8 mouse cellular contexts compared by ENCODE assay signal in the genomic region with DNA sequence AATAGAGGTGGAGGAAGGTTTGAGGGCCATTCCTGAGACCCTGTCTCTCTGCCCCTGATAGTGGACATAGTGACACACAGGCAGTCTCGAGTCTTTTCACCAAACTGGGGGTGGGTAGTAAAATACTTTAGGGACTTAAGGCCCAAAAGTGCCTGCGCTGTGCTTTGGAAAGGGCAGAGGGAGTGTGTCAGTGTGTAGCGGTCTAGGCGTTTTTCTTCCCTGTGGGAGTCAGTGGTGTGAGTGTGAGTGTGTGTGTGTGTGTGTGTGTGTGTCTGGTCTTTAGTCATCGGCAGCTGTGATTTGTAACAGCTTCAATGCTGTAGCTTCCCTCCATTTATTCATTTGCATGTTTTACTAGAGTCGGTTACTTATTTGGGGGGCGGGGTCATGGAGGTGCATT. TPM values are rescaled to one million over a fixed set of nuclear protein-coding genes. Genes with fewer than 3 reads are reported as not detected.
DNase-seq lines count a peak whose midpoint lies in the region; ATAC-seq lines count a peak whose summit lies in the region.

No protein-coding gene starts in this region.

- H3K27me3 ChIP-seq in kidney, embryonic 14.5 days (ENCODE audit: control insufficient read depth, insufficient read depth, low read length): 0 out of 2 replicates have a peak, but pooled peaks cover 4% of the 10 kb centered on the region
- H3K27me3 ChIP-seq in embryonic facial prominence, embryonic 13.5 days: 0 out of 2 replicates have a peak, but pooled peaks cover 3% of the 10 kb centered on the region
- H3K27me3 ChIP-seq in neural tube, embryonic 15.5 days (replicated peaks): peaks cover 45% of the 10 kb centered on the region

- no peaks in the 10 kb centered on the region for H3K36me3 ChIP-seq in kidney, embryonic 14.5 days (ENCODE audit: control insufficient read depth, insufficient read depth, low read length)
- peaks cover 3% of the 10 kb centered on the region; the same call in 1 of the 2 replicates for H3K36me3 ChIP-seq in embryonic facial prominence, embryonic 13.5 days
- H3K36me3 ChIP-seq in neural tube, embryonic 15.5 days: no peaks in the 10 kb centered on the region

- 0 out of 2 replicates have a peak, but pooled peaks have one; percentile 10 for ATAC-seq in kidney, embryonic 14.5 days (ENCODE audit: low FRiP score, low TSS enrichment)
- no peak for ATAC-seq in embryonic facial prominence, embryonic 13.5 days (ENCODE audit: insufficient number of reproducible peaks, insufficient read depth, low FRiP score, low TSS enrichment, low read depth)
- peak; percentile 14; the same call in 1 of the 2 replicates for ATAC-seq in neural tube, embryonic 15.5 days (ENCODE audit: low FRiP score)
- no peak for ATAC-seq in cerebellum, adult (ENCODE audit: insufficient number of reproducible peaks, low FRiP score, low TSS enrichment)

- WGBS in kidney, embryonic 14.5 days: 16% methylated on average over 7 of the region's 7 CpGs
- 13% methylated on average over 7 of the region's 7 CpGs for WGBS in embryonic facial prominence, embryonic 13.5 days
- 17% methylated on average over 7 of the region's 7 CpGs for WGBS in neural tube, embryonic 15.5 days

- no peaks in the 10 kb centered on the region for H3K9me3 ChIP-seq in kidney, embryonic 14.5 days (ENCODE audit: control insufficient read depth, low read length)
- no peaks in the 10 kb centered on the region for H3K9me3 ChIP-seq in embryonic facial prominence, embryonic 13.5 days
- no peaks in the 10 kb centered on the region for H3K9me3 ChIP-seq in neural tube, embryonic 15.5 days (replicated peaks)

- H3K4me2 ChIP-seq in kidney, embryonic 14.5 days (replicated peaks; ENCODE audit: low read depth, low read length): peak overlapping the region; percentile 79
- peak overlapping the region; percentile 92 for H3K4me2 ChIP-seq in embryonic facial prominence, embryonic 13.5 days
- peak overlapping the region; percentile 95 for H3K4me2 ChIP-seq in neural tube, embryonic 15.5 days

- no peak overlapping the region for H3K9ac ChIP-seq in kidney, embryonic 14.5 days (ENCODE audit: low read depth, low read length)
- H3K9ac ChIP-seq in embryonic facial prominence, embryonic 13.5 days: peak overlapping the region; percentile 95
- H3K9ac ChIP-seq in neural tube, embryonic 15.5 days (replicated peaks): peak overlapping the region; percentile 58; the same call in 1 of the 2 replicates

- peaks cover 27% of the 10 kb centered on the region for H3K4me1 ChIP-seq in kidney, embryonic 14.5 days (ENCODE audit: control insufficient read depth, insufficient read depth, low read length)
- peaks cover 44% of the 10 kb centered on the region for H3K4me1 ChIP-seq in embryonic facial prominence, embryonic 13.5 days
- H3K4me1 ChIP-seq in neural tube, embryonic 15.5 days: peaks cover 37% of the 10 kb centered on the region

- H3K4me3 ChIP-seq in kidney, embryonic 14.5 days (ENCODE audit: low read length): peak overlapping the region; percentile 60
- peak overlapping the region; percentile 75 for H3K4me3 ChIP-seq in embryonic facial prominence, embryonic 13.5 days
- peak overlapping the region; percentile 52 for H3K4me3 ChIP-seq in neural tube, embryonic 15.5 days (replicated peaks)

- no peak for DNase-seq in kidney, postnatal 25 days
- DNase-seq in kidney, postnatal 10 days: peak; percentile 39
- no peak for DNase-seq in adrenal gland, postnatal 4 days (ENCODE audit: low spot score in 2 of 2)
- no peak for DNase-seq in layer of hippocampus, adult 9-10 months (ENCODE audit: low spot score)

- H3K27ac ChIP-seq in kidney, embryonic 14.5 days (ENCODE audit: low read depth, low read length): peak overlapping the region; percentile 71
- peak overlapping the region; percentile 93 for H3K27ac ChIP-seq in embryonic facial prominence, embryonic 13.5 days
- no peak overlapping the region for H3K27ac ChIP-seq in neural tube, embryonic 15.5 days (replicated peaks)

RNA-seq across cellular contexts. Expression of a gene that starts 0.6 kb away (rescaled TPM):
- 395 and 422 TPM in 2 replicates for polyA plus RNA-seq in kidney, embryonic 14.5 days (2014; fragmentation: Nextera tagmentation; extraction: Ambion mirVana)
- 818 and 902 TPM in 2 replicates for polyA plus RNA-seq in embryonic facial prominence, embryonic 13.5 days (2015; fragmentation: Nextera tagmentation; extraction: Ambion mirVana)
- 230 and 300 TPM in 2 replicates for polyA plus RNA-seq in neural tube, embryonic 15.5 days (2015; fragmentation: Nextera tagmentation; extraction: Ambion mirVana)
- 100 to 1,000 TPM; 322 to 392 TPM for total RNA-seq in adrenal gland, postnatal 4 days (2021)

Comparison
In these comparisons a context has a peak if more than half of its experiments do, and no peak if none do; other contexts are left out.
1. ATAC-seq: peak in kidney, embryonic 14.5 days (single experiment) and neural tube, embryonic 15.5 days (single experiment); none in embryonic facial prominence, embryonic 13.5 days (single experiment) and cerebellum, adult (single experiment).
2. Peak in every context shown above with its lines, with median percentiles within 50 percentile points of each other: H3K4me2 ChIP-seq and H3K4me3 ChIP-seq.